Mouse (Mus musculus) lung, postnatal 0 days (tissue): ENCODE results near the gene Hexim1.

Source experiments
- CTCF ChIP-seq: IDR thresholded peaks from 2 replicates; pipeline ENCODE4 v1.5.1; 2016; ENCODE audit warnings: antibody characterized with exemption, mild to moderate bottlenecking
- EP300 ChIP-seq: IDR thresholded peaks from 2 replicates; pipeline ENCODE4 v1.6.1; 2016; ENCODE audit warnings: antibody characterized with exemption, mild to moderate bottlenecking, control low read depth

- TF ChIP-seq CTCF (no peak), EP300 (no peak; the same call in 1 of the 2 replicates)
Measured at GRCm38 (mm10) chr11:103140763-103141100, 24.7 kb downstream of the Hexim1 start.
